Mouse (Mus musculus) hindbrain, postnatal 0 days (tissue): ENCODE results near the gene Postn. TPM values are rescaled to one million over a fixed set of nuclear protein-coding genes. Genes with fewer than 3 reads are reported as not detected.

ENCODE experiments used
- ATAC-seq: fragments of 200-750 bp; cut with Nextera tagmentation; 2 replicates; pipeline ENCODE4 v1.8.0; 2017; ENCODE audit warnings: mild to moderate bottlenecking, moderate TSS enrichment, moderate library complexity
- DNase-seq: peaks from one replicate; pipeline ENCODE4 v3.0.0-alpha.2; 2015; ENCODE audit warnings: low spot score
- H3K27ac ChIP-seq: fragments of 300-500 bp; sonication (generic); 2 replicates; pipeline ENCODE4 v1.5.1; 2014; ENCODE audit warnings: mild to moderate bottlenecking
- H3K27me3 ChIP-seq: fragments of 300-500 bp; sonication (generic); 2 replicates; pipeline ENCODE4 v1.6.1; 2014; ENCODE audit warnings: low read length, mixed read lengths; ENCODE audit not compliant: insufficient read depth
- H3K36me3 ChIP-seq: fragments of 300-500 bp; sonication (generic); 2 replicates; pipeline ENCODE4 v1.6.1; 2014; ENCODE audit warnings: low read length, mixed read lengths; ENCODE audit not compliant: insufficient read depth
- H3K4me1 ChIP-seq: fragments of 300-500 bp; sonication (generic); 2 replicates; pipeline ENCODE4 v1.6.1; 2014; ENCODE audit warnings: antibody characterized with exemption, low read length, mixed read lengths; ENCODE audit not compliant: insufficient read depth
- H3K4me2 ChIP-seq: fragments of 300-500 bp; sonication (generic); 2 replicates; pipeline ENCODE4 v1.6.1; 2014; ENCODE audit warnings: low read depth, mild to moderate bottlenecking, low read length, moderate library complexity, mixed read lengths
- H3K4me3 ChIP-seq: fragments of 300-500 bp; sonication (generic); 2 replicates; pipeline ENCODE4 v1.5.1; 2014; ENCODE audit warnings: low read length
- H3K9ac ChIP-seq: fragments of 300-500 bp; sonication (generic); replicated peaks from 2 replicates; pipeline ENCODE4 v1.6.1; 2014; ENCODE audit warnings: mild to moderate bottlenecking, low read length, moderate library complexity, mixed read lengths
- H3K9me3 ChIP-seq: fragments of 300-500 bp; sonication (generic); 2 replicates; pipeline ENCODE4 v1.6.1; 2016; ENCODE audit warnings: low read length, mixed read lengths
- CTCF ChIP-seq: IDR thresholded peaks from 2 replicates; pipeline ENCODE4 v1.5.1; 2016; ENCODE audit warnings: antibody characterized with exemption, control low read depth, low read depth
- WGBS: fragments of 180-500 bp; shearing (Covaris S2); extraction: QIAGEN DNeasy Blood & Tissue Kit; methylation state at CpG from one replicate; pipeline ENCODE4 v1.1.7; 2014; 5-methylcytosine and 5-hydroxymethylcytosine counted together
- polyA plus RNA-seq: library from polyadenylated mRNA; unstranded; fragments of >200 nt; fragmentation: Nextera tagmentation; extraction: Ambion mirVana; gene quantifications from 2 replicates; pipeline ENCODE4 v1.2.1, GENCODE M21; 2015
- total RNA-seq: library from RNA; depleted of rRNA; stranded (reverse); fragments of >200 nt; gene quantifications from 2 replicates; pipeline ENCODE4 v1.2.3, GENCODE M21; 2014

Postn gene
- total and polyA plus RNA-seq, 2 experiments from 2014 or later, result 14.4 to 15.3 TPM

DNA sequence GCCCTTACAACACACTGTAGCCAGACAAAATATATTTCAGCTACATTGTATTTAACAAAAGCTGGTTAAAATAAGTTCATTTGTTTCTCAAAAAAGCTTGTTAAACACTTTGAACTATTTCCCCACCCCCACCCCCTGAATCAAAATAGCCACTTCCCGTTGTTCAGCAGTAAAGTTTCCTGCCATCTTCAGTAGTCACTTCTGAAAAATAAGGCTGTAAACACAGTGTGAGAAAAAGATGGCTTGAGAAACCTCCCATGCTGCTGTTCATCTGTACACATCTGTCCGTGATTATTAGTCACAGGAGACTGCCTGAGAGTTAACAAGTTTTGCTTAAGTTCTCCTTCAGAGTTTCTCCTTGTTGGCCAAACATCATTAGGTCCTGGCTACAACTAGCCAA is 39.0 kb downstream of the Postn start:
- ATAC-seq (no peak), DNase-seq (no peak)
- H3K27ac ChIP-seq, result no peak overlapping the region
- no peaks in the 10 kb centered on the region for H3K9me3 ChIP-seq
- no peak for TF ChIP-seq CTCF
- no peaks in the 10 kb centered on the region for H3K36me3 ChIP-seq
- 73% methylated on average over 2 of the region's 2 CpGs for WGBS
- H3K9ac ChIP-seq, result no peak overlapping the region
- H3K27me3 ChIP-seq, result no peaks in the 10 kb centered on the region
- no peaks in the 10 kb centered on the region for H3K4me1 ChIP-seq
- H3K4me2 ChIP-seq, result no peak overlapping the region
- H3K4me3 ChIP-seq, result no peak overlapping the region

DNA sequence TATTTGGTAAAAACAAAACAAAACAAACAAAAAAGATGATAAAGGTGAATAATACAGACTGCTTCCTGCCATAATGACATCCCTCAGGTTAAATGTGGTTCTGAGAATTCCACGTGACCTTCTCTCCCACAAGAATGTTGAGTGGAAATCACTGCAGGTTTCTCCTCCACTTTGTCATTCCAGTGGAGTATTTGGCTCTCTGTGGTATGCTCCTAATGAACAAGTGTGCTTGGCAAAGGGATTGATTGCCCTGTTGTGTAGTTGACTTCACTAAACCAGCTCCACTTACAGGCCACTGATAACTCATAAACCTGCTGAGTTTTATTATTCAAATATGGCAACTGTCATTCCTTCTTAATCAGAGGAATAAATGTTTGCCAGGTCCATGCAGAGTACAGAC is 39.7 kb downstream of the Postn start:
- TF ChIP-seq CTCF, result no peak
- WGBS, result 73% methylated on average over 1 of the region's 1 CpGs
- Histone ChIP-seq H3K4me2 (no peak overlapping the region), H3K9ac (no peak overlapping the region), H3K4me1 (no peaks in the 10 kb centered on the region), H3K27me3 (no peaks in the 10 kb centered on the region), H3K27ac (no peak overlapping the region), H3K4me3 (no peak overlapping the region), H3K36me3 (no peaks in the 10 kb centered on the region), H3K9me3 (no peaks in the 10 kb centered on the region)
- no peak for ATAC-seq
- DNase-seq, result no peak

- WGBS, result 83% methylated on average over 5 of the region's 5 CpGs
- no peak for TF ChIP-seq CTCF
- no peak overlapping the region for H3K27ac ChIP-seq
Observed at GRCm38 (mm10) chr3:54401706-54402105, 40.8 kb downstream of the Postn start.

GRCm38 (mm10) chr3:54403791-54404190 is 42.9 kb downstream of the Postn start:
- 71% methylated on average over 3 of the region's 3 CpGs for whole genome bisulfite sequencing
- no peak for ATAC-seq
- Histone ChIP-seq H3K4me3 (no peak overlapping the region), H3K4me1 (no peaks in the 10 kb centered on the region), H3K27me3 (no peaks in the 10 kb centered on the region), H3K27ac (no peak overlapping the region), H3K9ac (no peak overlapping the region), H3K36me3 (no peaks in the 10 kb centered on the region), H3K4me2 (no peak overlapping the region), H3K9me3 (no peaks in the 10 kb centered on the region)
- no peak for DNase-seq
- no peak for TF ChIP-seq CTCF

More at GRCm38 (mm10) chr3:54401706-54402105, 40.8 kb downstream of the Postn start:
- H3K4me2 ChIP-seq, result no peak overlapping the region
- no peak for ATAC-seq
- H3K9me3 ChIP-seq, result no peaks in the 10 kb centered on the region
- H3K9ac ChIP-seq, result no peak overlapping the region
- no peaks in the 10 kb centered on the region for H3K4me1 ChIP-seq
- H3K4me3 ChIP-seq, result no peak overlapping the region
- no peaks in the 10 kb centered on the region for H3K27me3 ChIP-seq
- no peak for DNase-seq
- H3K36me3 ChIP-seq, result no peaks in the 10 kb centered on the region

GRCm38 (mm10) chr3:54406567-54406966 is 45.7 kb downstream of the Postn start:
- Histone ChIP-seq H3K36me3 (no peaks in the 10 kb centered on the region), H3K9me3 (no peaks in the 10 kb centered on the region), H3K4me3 (no peak overlapping the region), H3K9ac (no peak overlapping the region), H3K4me1 (no peaks in the 10 kb centered on the region), H3K27me3 (no peaks in the 10 kb centered on the region), H3K4me2 (no peak overlapping the region), H3K27ac (no peak overlapping the region)
- no peak for DNase-seq
- no peak for ATAC-seq
- no peak for TF ChIP-seq CTCF
- 79% methylated on average over 2 of the region's 2 CpGs for WGBS

- DNase-seq, result no peak
- no peaks in the 10 kb centered on the region for H3K9me3 ChIP-seq
- 82% methylated on average over 3 of the region's 3 CpGs for WGBS
- no peak for ATAC-seq
- H3K36me3 ChIP-seq, result no peaks in the 10 kb centered on the region
- H3K4me2 ChIP-seq, result no peak overlapping the region
- H3K27ac ChIP-seq, result no peak overlapping the region
- no peak for TF ChIP-seq CTCF
- H3K9ac ChIP-seq, result no peak overlapping the region
- H3K4me1 ChIP-seq, result no peaks in the 10 kb centered on the region
- no peak overlapping the region for H3K4me3 ChIP-seq
- H3K27me3 ChIP-seq, result no peaks in the 10 kb centered on the region
Observed at GRCm38 (mm10) chr3:54411052-54411451, 50.1 kb downstream of the Postn start.

DNA sequence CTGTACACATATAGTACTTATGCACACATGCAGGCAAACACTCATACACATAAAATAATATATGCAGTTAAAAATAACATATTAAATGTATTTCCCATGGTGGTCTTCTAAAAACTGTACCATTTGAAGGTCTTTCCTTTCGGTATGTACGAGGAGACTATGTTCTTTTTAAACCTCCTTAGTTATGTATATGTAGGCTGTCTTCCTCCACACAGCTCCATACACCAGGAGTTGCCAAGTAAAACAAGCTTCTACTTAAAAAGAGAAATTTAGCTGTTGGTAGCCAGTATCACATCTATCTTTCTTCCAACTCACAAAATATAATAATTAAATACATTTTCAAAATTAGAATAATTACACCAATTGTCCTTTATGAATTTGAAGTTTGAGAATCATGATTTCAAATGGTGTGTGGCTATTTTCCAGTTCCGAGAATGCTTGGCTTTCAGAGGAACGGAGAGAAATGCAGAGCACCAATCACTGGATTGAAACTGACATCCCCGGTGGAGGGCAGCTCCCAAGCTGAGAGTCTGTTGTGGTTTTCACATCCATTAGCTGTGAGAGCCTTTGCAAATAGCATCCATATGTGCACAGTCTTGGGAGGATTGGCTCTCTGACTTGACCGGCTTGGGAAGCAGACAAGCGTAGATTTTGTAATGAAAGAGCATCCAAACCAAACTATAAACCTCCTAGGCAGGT is 52.1 kb downstream of the Postn start:
- no peak overlapping the region for H3K27ac ChIP-seq
- peak; percentile 9 for DNase-seq
- H3K9me3 ChIP-seq, result no peaks in the 10 kb centered on the region
- no peaks in the 10 kb centered on the region for H3K4me1 ChIP-seq
- no peak for ATAC-seq
- no peaks in the 10 kb centered on the region for H3K27me3 ChIP-seq
- H3K36me3 ChIP-seq, result no peaks in the 10 kb centered on the region
- no peak overlapping the region for H3K4me3 ChIP-seq
- H3K4me2 ChIP-seq, result no peak overlapping the region
- H3K9ac ChIP-seq, result no peak overlapping the region
- no peak for TF ChIP-seq CTCF
- 80% methylated on average over 7 of the region's 7 CpGs for WGBS
